Mouse (Mus musculus): ENCODE data around the gene Olfml2b. TPM values are rescaled to one million over a fixed set of nuclear protein-coding genes. Genes with fewer than 3 reads are reported as not detected.

Gene Olfml2b
- polyA plus RNA-seq, 1 experiment from 2014 or later: 4.3 TPM

GRCm38 (mm10) chr1:170718133-170718810 is 73.9 kb downstream of the Olfml2b start:
- H3K9ac ChIP-seq (replicated peaks): no peak overlapping the region
- no peaks in the 10 kb centered on the region for H3K36me3 ChIP-seq
- H3K4me1 ChIP-seq (replicated peaks): no peaks in the 10 kb centered on the region
- H3K27me3 ChIP-seq: no peaks in the 10 kb centered on the region
- H3K4me2 ChIP-seq (replicated peaks): no peak overlapping the region
- 72% methylated on average over 8 of the region's 8 CpGs for WGBS
- H3K9me3 ChIP-seq: no peaks in the 10 kb centered on the region
- ATAC-seq: no peak
- no peak overlapping the region for H3K4me3 ChIP-seq (replicated peaks)
- no peak overlapping the region for H3K27ac ChIP-seq

- no peaks in the 10 kb centered on the region for H3K9me3 ChIP-seq
- no peak for ATAC-seq
- no peaks in the 10 kb centered on the region for H3K4me1 ChIP-seq (replicated peaks)
- no peak overlapping the region for H3K4me3 ChIP-seq (replicated peaks)
- H3K27me3 ChIP-seq: no peaks in the 10 kb centered on the region
- no peaks in the 10 kb centered on the region for H3K36me3 ChIP-seq
- no peak overlapping the region for H3K4me2 ChIP-seq (replicated peaks)
- no peak overlapping the region for H3K9ac ChIP-seq (replicated peaks)
- 92% methylated on average over 5 of the region's 5 CpGs for WGBS
- no peak overlapping the region for H3K27ac ChIP-seq
Observed at GRCm38 (mm10) chr1:170721560-170721959, 77.2 kb downstream of the Olfml2b start.

GRCm38 (mm10) chr1:170728524-170728923 is 84.2 kb downstream of the Olfml2b start:
- Histone ChIP-seq H3K9me3 (no peaks in the 10 kb centered on the region), H3K36me3 (no peaks in the 10 kb centered on the region), H3K9ac (replicated peaks) (no peak overlapping the region), H3K27ac (no peak overlapping the region), H3K27me3 (no peaks in the 10 kb centered on the region), H3K4me3 (replicated peaks) (no peak overlapping the region), H3K4me2 (replicated peaks) (no peak overlapping the region), H3K4me1 (replicated peaks) (no peaks in the 10 kb centered on the region)
- WGBS: 73% methylated on average over 6 of the region's 6 CpGs
- no peak for ATAC-seq

- H3K27ac ChIP-seq: no peak overlapping the region
- no peak overlapping the region for H3K9ac ChIP-seq (replicated peaks)
- H3K4me2 ChIP-seq (replicated peaks): no peak overlapping the region
- no peaks in the 10 kb centered on the region for H3K9me3 ChIP-seq
- ATAC-seq: no peak
- H3K27me3 ChIP-seq: no peaks in the 10 kb centered on the region
- H3K36me3 ChIP-seq: no peaks in the 10 kb centered on the region
- no peak overlapping the region for H3K4me3 ChIP-seq (replicated peaks)
- H3K4me1 ChIP-seq (replicated peaks): no peaks in the 10 kb centered on the region
- WGBS: 91% methylated on average over 8 of the region's 8 CpGs
Observed at GRCm38 (mm10) chr1:170729267-170729962, 85.1 kb downstream of the Olfml2b start.

- Histone ChIP-seq H3K9ac (replicated peaks) (no peak overlapping the region), H3K27me3 (no peaks in the 10 kb centered on the region), H3K4me1 (replicated peaks) (no peaks in the 10 kb centered on the region), H3K4me3 (replicated peaks) (no peak overlapping the region), H3K36me3 (no peaks in the 10 kb centered on the region), H3K4me2 (replicated peaks) (no peak overlapping the region), H3K9me3 (no peaks in the 10 kb centered on the region), H3K27ac (no peak overlapping the region)
- ATAC-seq: no peak
- WGBS: 87% methylated on average over 11 of the region's 11 CpGs
Observed at GRCm38 (mm10) chr1:170731865-170732595, 87.7 kb downstream of the Olfml2b start.

Other genes with a start within 250 kb of the Olfml2b start
- 16.4 and 17.2 TPM in 2 replicates for gene Nos1ap, start 54.7 kb upstream of the Olfml2b start, polyA plus RNA-seq (2015; fragmentation: Nextera tagmentation; extraction: Ambion mirVana)
- 7.8 and 8.3 TPM in 2 replicates for gene Atf6, start 223.2 kb downstream of the Olfml2b start, polyA plus RNA-seq (2015; fragmentation: Nextera tagmentation; extraction: Ambion mirVana)
- 0.32 TPM in 1 of 2 replicates, not detected in the other for gene Gm26620, start 240.5 kb downstream of the Olfml2b start, polyA plus RNA-seq (2015; fragmentation: Nextera tagmentation; extraction: Ambion mirVana)
- gene Dusp12, start 241.0 kb downstream of the Olfml2b start, polyA plus RNA-seq (2015; fragmentation: Nextera tagmentation; extraction: Ambion mirVana): 38.0 and 39.8 TPM in 2 replicates

All from midbrain, embryonic 13.5 days (tissue).